Comparison of ENCODE assay signal across 8 mouse cellular contexts in the genomic region with DNA sequence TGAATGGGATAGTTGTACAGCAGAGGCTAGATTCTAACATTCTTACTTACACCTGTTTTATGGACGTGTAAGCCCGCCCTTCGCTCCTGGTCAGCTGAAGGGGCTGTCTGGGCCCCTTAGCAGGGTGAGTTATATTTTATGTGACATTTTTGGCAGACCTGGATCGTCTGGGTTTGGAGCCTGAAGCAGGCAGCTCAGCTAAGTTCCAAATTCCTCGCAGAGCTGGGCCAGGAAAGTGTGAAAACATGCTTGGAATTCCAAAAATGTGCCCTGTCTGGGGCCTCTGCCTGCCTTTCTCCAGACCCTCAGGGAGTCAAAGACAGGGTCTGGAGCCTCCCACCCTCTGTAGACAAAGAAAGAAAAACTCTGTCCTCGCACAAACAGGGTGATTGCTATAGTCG. TPM values are rescaled to one million over a fixed set of nuclear protein-coding genes. Genes with fewer than 3 reads are reported as not detected.
DNase-seq lines count a peak whose midpoint lies in the region; ATAC-seq and TF ChIP-seq lines count a peak whose summit lies in the region.

No protein-coding gene starts in this region.

- TF ChIP-seq CTCF in lung, postnatal 0 days (IDR thresholded peaks at IDR 0.05) = no peak
- TF ChIP-seq CTCF in cerebellum, adult 2 months (IDR thresholded peaks at IDR 0.05; ENCODE audit: borderline replicate concordance, insufficient read depth, low read depth, low read length) = no peak

- DNase-seq in forebrain, embryonic 10.5 days (ENCODE audit: extremely low spot score, low spot score) = peak; percentile 61
- DNase-seq in WW6 (ENCODE audit: low read depth, low spot score) = peak; percentile 65
- peak; percentile 62 for DNase-seq in hindlimb bud, embryonic 11.5 days (ENCODE audit: extremely low spot score, low read depth, low spot score)
- DNase-seq in lung, postnatal 0 days (ENCODE audit: low spot score) = peak; percentile 58
- no peak for DNase-seq in right cerebral cortex, postnatal 10 days (ENCODE audit: low spot score in 2 of 2)
- no peak for DNase-seq in cerebellum, adult 2 months
- DNase-seq in layer of hippocampus, postnatal 14 days (ENCODE audit: low spot score in 2 of 2) = no peak

- TF ChIP-seq EP300 in lung, postnatal 0 days (IDR thresholded peaks at IDR 0.05) = peak; percentile 40; the same call in 1 of the 2 replicates

- peak overlapping the region; percentile 21 for H3K4me3 ChIP-seq in forebrain, embryonic 10.5 days
- no peak overlapping the region for H3K4me3 ChIP-seq in forebrain, embryonic 15.5 days
- H3K4me3 ChIP-seq in lung, postnatal 0 days (ENCODE audit: low read depth, low read length) = no peak overlapping the region
- H3K4me3 ChIP-seq in cerebellum, adult 2 months (replicated peaks; ENCODE audit: insufficient read depth, low read depth, low read length) = no peak overlapping the region

- peaks cover 45% of the 10 kb centered on the region for H3K4me1 ChIP-seq in forebrain, embryonic 10.5 days
- peaks cover 9% of the 10 kb centered on the region; the same call in 1 of the 2 replicates for H3K4me1 ChIP-seq in forebrain, embryonic 15.5 days
- H3K4me1 ChIP-seq in lung, postnatal 0 days (ENCODE audit: insufficient read depth, low read depth, low read length) = peaks cover 4% of the 10 kb centered on the region; the same call in 1 of the 2 replicates
- H3K4me1 ChIP-seq in cerebellum, adult 2 months (ENCODE audit: control insufficient read depth, insufficient read depth, low read length) = no peaks in the 10 kb centered on the region

- H3K27me3 ChIP-seq in forebrain, embryonic 10.5 days (ENCODE audit: poor library complexity, severe bottlenecking) = no peaks in the 10 kb centered on the region
- no peaks in the 10 kb centered on the region for H3K27me3 ChIP-seq in forebrain, embryonic 15.5 days
- H3K27me3 ChIP-seq in lung, postnatal 0 days (replicated peaks; ENCODE audit: insufficient read depth, low read length) = no peaks in the 10 kb centered on the region
- H3K27me3 ChIP-seq in cerebellum, adult 2 months (ENCODE audit: control insufficient read depth, insufficient read depth, low read length) = no peaks in the 10 kb centered on the region

- no peak for TF ChIP-seq POLR2A in cerebellum, adult 2 months (IDR thresholded peaks at IDR 0.05; ENCODE audit: borderline replicate concordance, insufficient read depth, low read length)

- peaks cover 5% of the 10 kb centered on the region; the same call in 1 of the 2 replicates for H3K9me3 ChIP-seq in forebrain, embryonic 10.5 days
- H3K9me3 ChIP-seq in forebrain, embryonic 15.5 days = no peaks in the 10 kb centered on the region
- H3K9me3 ChIP-seq in lung, postnatal 0 days (ENCODE audit: low read length) = no peaks in the 10 kb centered on the region

- no peaks in the 10 kb centered on the region for H3K36me3 ChIP-seq in forebrain, embryonic 10.5 days (replicated peaks)
- H3K36me3 ChIP-seq in forebrain, embryonic 15.5 days = no peaks in the 10 kb centered on the region
- H3K36me3 ChIP-seq in lung, postnatal 0 days (ENCODE audit: insufficient read depth, low read length) = no peaks in the 10 kb centered on the region

- WGBS in forebrain, embryonic 10.5 days = 14% methylated on average over 7 of the region's 7 CpGs
- WGBS in forebrain, embryonic 15.5 days = 10% methylated on average over 7 of the region's 7 CpGs
- 20% methylated on average over 7 of the region's 7 CpGs for WGBS in lung, postnatal 0 days
- WGBS in cerebellum, adult 2 months = 41% methylated on average over 7 of the region's 7 CpGs

- no peak overlapping the region for H3K9ac ChIP-seq in forebrain, embryonic 15.5 days (replicated peaks)
- H3K9ac ChIP-seq in lung, postnatal 0 days (replicated peaks; ENCODE audit: low read depth) = no peak overlapping the region

- no peak overlapping the region for H3K4me2 ChIP-seq in forebrain, embryonic 15.5 days (replicated peaks)
- no peak overlapping the region for H3K4me2 ChIP-seq in lung, postnatal 0 days (replicated peaks; ENCODE audit: low read depth, low read length)

- ATAC-seq in forebrain, embryonic 15.5 days (replicated peaks) = no peak
- ATAC-seq in lung, postnatal 0 days = peak; percentile 60; the same call in 1 of the 2 replicates

- peak overlapping the region; percentile 88 for H3K27ac ChIP-seq in forebrain, embryonic 10.5 days
- no peak overlapping the region for H3K27ac ChIP-seq in forebrain, embryonic 15.5 days (replicated peaks)
- no peak overlapping the region; the same call in 1 of the 2 replicates for H3K27ac ChIP-seq in lung, postnatal 0 days (ENCODE audit: low read length)
- H3K27ac ChIP-seq in cerebellum, adult 2 months (ENCODE audit: insufficient read depth, low read length) = no peak overlapping the region

RNA-seq across cellular contexts. Expression of a gene that starts 51.1 kb away (rescaled TPM):
- polyA plus RNA-seq in forebrain, embryonic 10.5 days (2016; fragmentation: Nextera tagmentation; extraction: Ambion mirVana) = 4.2 TPM in 2 replicates
- 9.7 and 16.5 TPM in 2 replicates for polyA plus RNA-seq in forebrain, embryonic 15.5 days (2015; fragmentation: Nextera tagmentation; extraction: Ambion mirVana)
- polyA plus RNA-seq in lung, postnatal 0 days (2015; fragmentation: Nextera tagmentation; extraction: Ambion mirVana) = 4.9 and 6.3 TPM in 2 replicates
- 69.8 and 70.5 TPM in 2 replicates for polyA plus RNA-seq in cerebellum, adult 2 months (2012; rRNA removed)
- total RNA-seq in layer of hippocampus, postnatal 14 days (2021) = 10 to 100 TPM; 44.3 to 49.6 TPM

Comparison
In these comparisons a context has a peak if more than half of its experiments do, and no peak if none do; other contexts are left out.
1. DNase-seq: peak in forebrain, embryonic 10.5 days (single experiment), WW6 (single experiment), hindlimb bud, embryonic 11.5 days (single experiment) and lung, postnatal 0 days (single experiment); none in right cerebral cortex, postnatal 10 days (0 of 2), cerebellum, adult 2 months (0 of 2) and layer of hippocampus, postnatal 14 days (0 of 2).